Mouse (Mus musculus) neural tube, embryonic 12.5 days (tissue): ENCODE measurements around the gene Gadd45g. TPM values are rescaled to one million over a fixed set of nuclear protein-coding genes. Genes with fewer than 3 reads are reported as not detected.

Experiments used
- ATAC-seq: fragments of 200-750 bp; cut with Nextera tagmentation; 2 replicates; pipeline ENCODE4 v1.8.0; 2017; ENCODE audit warnings: low read depth, mild to moderate bottlenecking, moderate TSS enrichment, moderate library complexity; ENCODE audit not compliant: low FRiP score
- H3K27ac ChIP-seq: fragments of 300-500 bp; sonication (generic); 2 replicates; pipeline ENCODE4 v1.5.1; 2016
- H3K27me3 ChIP-seq: fragments of 300-500 bp; sonication (generic); replicated peaks from 2 replicates; pipeline ENCODE4 v1.6.1; 2016; ENCODE audit warnings: mild to moderate bottlenecking
- H3K36me3 ChIP-seq: fragments of 300-500 bp; sonication (generic); 2 replicates; pipeline ENCODE4 v1.6.1; 2016; ENCODE audit warnings: mild to moderate bottlenecking
- H3K4me1 ChIP-seq: fragments of 300-500 bp; sonication (generic); 2 replicates; pipeline ENCODE4 v1.6.1; 2016
- H3K4me2 ChIP-seq: fragments of 300-500 bp; sonication (generic); replicated peaks from 2 replicates; pipeline ENCODE4 v1.6.1; 2016; ENCODE audit warnings: mild to moderate bottlenecking
- H3K4me3 ChIP-seq: fragments of 300-500 bp; sonication (generic); 2 replicates; pipeline ENCODE4 v1.5.1; 2016
- H3K9ac ChIP-seq: fragments of 300-500 bp; sonication (generic); 2 replicates; pipeline ENCODE4 v1.6.1; 2016; ENCODE audit warnings: mild to moderate bottlenecking
- H3K9me3 ChIP-seq: fragments of 300-500 bp; sonication (generic); 2 replicates; pipeline ENCODE4 v1.6.1; 2016; ENCODE audit warnings: mild to moderate bottlenecking
- WGBS: fragments of 180-500 bp; shearing (Covaris S2); methylation state at CpG from one replicate; pipeline ENCODE4 v1.1.7; 2016; 5-methylcytosine and 5-hydroxymethylcytosine counted together
- polyA plus RNA-seq: library from polyadenylated mRNA; unstranded; fragments of >200 nt; fragmentation: Nextera tagmentation; extraction: Ambion mirVana; gene quantifications from 2 replicates; pipeline ENCODE4 v1.2.1, GENCODE M21; 2016

Gene Gadd45g
- polyA plus RNA-seq, 1 experiment from 2014 or later: 261 TPM

- 0 out of 2 replicates have a peak, but pooled peaks cover 10% of the 10 kb centered on the region for H3K27me3 ChIP-seq
- no peak overlapping the region for H3K9ac ChIP-seq
- WGBS: 77% methylated on average over 1 of the region's 1 CpGs
- no peak overlapping the region for H3K4me3 ChIP-seq
- peaks cover 5% of the 10 kb centered on the region; the same call in 1 of the 2 replicates for H3K4me1 ChIP-seq
- no peak overlapping the region for H3K27ac ChIP-seq
- no peak overlapping the region for H3K4me2 ChIP-seq
- ATAC-seq: no peak
- H3K9me3 ChIP-seq: no peaks in the 10 kb centered on the region
- no peaks in the 10 kb centered on the region for H3K36me3 ChIP-seq
Observed at GRCm38 (mm10) chr13:51862750-51863149, 16.3 kb downstream of the Gadd45g start.

- 0 out of 2 replicates have a peak, but pooled peaks cover 2% of the 10 kb centered on the region for H3K27me3 ChIP-seq
- H3K9ac ChIP-seq: no peak overlapping the region
- H3K36me3 ChIP-seq: no peaks in the 10 kb centered on the region
- no peak overlapping the region for H3K27ac ChIP-seq
- H3K4me3 ChIP-seq: no peak overlapping the region
- peaks cover 9% of the 10 kb centered on the region; the same call in 1 of the 2 replicates for H3K4me1 ChIP-seq
- no peak for ATAC-seq
- H3K9me3 ChIP-seq: no peaks in the 10 kb centered on the region
- 74% methylated on average over 11 of the region's 11 CpGs for WGBS
- H3K4me2 ChIP-seq: no peak overlapping the region
Observed at GRCm38 (mm10) chr13:51866151-51866659, 19.7 kb downstream of the Gadd45g start.

- H3K9me3 ChIP-seq: no peaks in the 10 kb centered on the region
Observed at GRCm38 (mm10) chr13:51868491-51869128, 22.1 kb downstream of the Gadd45g start.

GRCm38 (mm10) chr13:51869129-51869491 is 22.6 kb downstream of the Gadd45g start:
- ATAC-seq: no peak
- no peak overlapping the region for H3K9ac ChIP-seq

More at GRCm38 (mm10) chr13:51868491-51869128, 22.1 kb downstream of the Gadd45g start:
- Histone ChIP-seq H3K27me3 (0 out of 2 replicates have a peak, but pooled peaks cover 2% of the 10 kb centered on the region), H3K4me1 (peaks cover 9% of the 10 kb centered on the region; the same call in 1 of the 2 replicates), H3K4me2 (no peak overlapping the region), H3K4me3 (no peak overlapping the region), H3K27ac (no peak overlapping the region), H3K9ac (no peak overlapping the region), H3K36me3 (no peaks in the 10 kb centered on the region)
- ATAC-seq: no peak
- WGBS: 58% methylated on average over 12 of the region's 12 CpGs

GRCm38 (mm10) chr13:51871148-51871547 is 24.7 kb downstream of the Gadd45g start:
- H3K27me3 ChIP-seq: no peaks in the 10 kb centered on the region
- no peak overlapping the region for H3K27ac ChIP-seq
- H3K4me2 ChIP-seq: no peak overlapping the region
- H3K4me3 ChIP-seq: no peak overlapping the region
- no peaks in the 10 kb centered on the region for H3K36me3 ChIP-seq
- H3K4me1 ChIP-seq: peaks cover 9% of the 10 kb centered on the region; the same call in 1 of the 2 replicates
- ATAC-seq: no peak
- whole genome bisulfite sequencing: 93% methylated on average over 4 of the region's 4 CpGs
- no peak overlapping the region for H3K9ac ChIP-seq
- no peaks in the 10 kb centered on the region for H3K9me3 ChIP-seq

More at GRCm38 (mm10) chr13:51869129-51869491, 22.6 kb downstream of the Gadd45g start:
- Histone ChIP-seq H3K4me1 (peaks cover 9% of the 10 kb centered on the region; the same call in 1 of the 2 replicates), H3K4me2 (no peak overlapping the region), H3K27me3 (0 out of 2 replicates have a peak, but pooled peaks cover 2% of the 10 kb centered on the region), H3K36me3 (no peaks in the 10 kb centered on the region), H3K9me3 (no peaks in the 10 kb centered on the region), H3K4me3 (no peak overlapping the region), H3K27ac (no peak overlapping the region)
- WGBS: 79% methylated on average over 9 of the region's 9 CpGs

- no peak for ATAC-seq
- Histone ChIP-seq H3K36me3 (no peaks in the 10 kb centered on the region), H3K4me3 (no peak overlapping the region), H3K27me3 (no peaks in the 10 kb centered on the region), H3K9ac (no peak overlapping the region), H3K4me2 (no peak overlapping the region), H3K4me1 (0 out of 2 replicates have a peak, but pooled peaks cover 5% of the 10 kb centered on the region), H3K9me3 (no peaks in the 10 kb centered on the region), H3K27ac (no peak overlapping the region)
- 87% methylated on average over 9 of the region's 9 CpGs for WGBS
Observed at GRCm38 (mm10) chr13:51872252-51872962, 25.9 kb downstream of the Gadd45g start.

GRCm38 (mm10) chr13:51872963-51873514 is 26.6 kb downstream of the Gadd45g start:
- H3K4me2 ChIP-seq: no peak overlapping the region
- H3K4me1 ChIP-seq: 0 out of 2 replicates have a peak, but pooled peaks cover 5% of the 10 kb centered on the region
- H3K36me3 ChIP-seq: no peaks in the 10 kb centered on the region
- no peak for ATAC-seq
- no peak overlapping the region for H3K27ac ChIP-seq
- WGBS: 82% methylated on average over 9 of the region's 9 CpGs
- H3K4me3 ChIP-seq: no peak overlapping the region
- H3K9ac ChIP-seq: no peak overlapping the region
- no peaks in the 10 kb centered on the region for H3K9me3 ChIP-seq
- no peaks in the 10 kb centered on the region for H3K27me3 ChIP-seq

- Histone ChIP-seq H3K27me3 (no peaks in the 10 kb centered on the region), H3K9ac (no peak overlapping the region), H3K4me3 (no peak overlapping the region), H3K4me1 (no peaks in the 10 kb centered on the region), H3K36me3 (no peaks in the 10 kb centered on the region), H3K9me3 (no peaks in the 10 kb centered on the region), H3K27ac (no peak overlapping the region), H3K4me2 (no peak overlapping the region)
- 79% methylated on average over 5 of the region's 5 CpGs for WGBS
- ATAC-seq: no peak
Observed at GRCm38 (mm10) chr13:51873786-51874185, 27.3 kb downstream of the Gadd45g start.

- WGBS: 74% methylated on average over 12 of the region's 12 CpGs
- Histone ChIP-seq H3K27me3 (no peaks in the 10 kb centered on the region), H3K9me3 (no peaks in the 10 kb centered on the region), H3K4me3 (no peak overlapping the region), H3K9ac (no peak overlapping the region), H3K36me3 (no peaks in the 10 kb centered on the region), H3K4me1 (no peaks in the 10 kb centered on the region), H3K27ac (no peak overlapping the region), H3K4me2 (no peak overlapping the region)
- no peak for ATAC-seq
Observed at GRCm38 (mm10) chr13:51876131-51876530, 29.7 kb downstream of the Gadd45g start.

- 49% methylated on average over 8 of the region's 8 CpGs for WGBS
- no peak for ATAC-seq
- Histone ChIP-seq H3K9ac (no peak overlapping the region), H3K27ac (no peak overlapping the region), H3K4me3 (no peak overlapping the region), H3K36me3 (no peaks in the 10 kb centered on the region), H3K4me1 (peaks cover 8% of the 10 kb centered on the region; the same call in 1 of the 2 replicates), H3K27me3 (no peaks in the 10 kb centered on the region), H3K4me2 (no peak overlapping the region), H3K9me3 (no peaks in the 10 kb centered on the region)
Observed at GRCm38 (mm10) chr13:51878806-51879205, 32.3 kb downstream of the Gadd45g start.

- no peak overlapping the region for H3K4me3 ChIP-seq
- H3K27ac ChIP-seq: no peak overlapping the region
- no peak overlapping the region for H3K4me2 ChIP-seq
- ATAC-seq: no peak
- no peak overlapping the region for H3K9ac ChIP-seq
- H3K27me3 ChIP-seq: no peaks in the 10 kb centered on the region
- H3K4me1 ChIP-seq: peaks cover 13% of the 10 kb centered on the region; the same call in 1 of the 2 replicates
- WGBS: 88% methylated on average over 3 of the region's 3 CpGs
- no peaks in the 10 kb centered on the region for H3K9me3 ChIP-seq
- no peaks in the 10 kb centered on the region for H3K36me3 ChIP-seq
Observed at GRCm38 (mm10) chr13:51879571-51879970, 33.1 kb downstream of the Gadd45g start.

GRCm38 (mm10) chr13:51880019-51880418 is 33.5 kb downstream of the Gadd45g start:
- Histone ChIP-seq H3K4me2 (no peak overlapping the region), H3K27me3 (no peaks in the 10 kb centered on the region), H3K9ac (no peak overlapping the region), H3K4me1 (peaks cover 13% of the 10 kb centered on the region; the same call in 1 of the 2 replicates), H3K4me3 (no peak overlapping the region), H3K36me3 (no peaks in the 10 kb centered on the region), H3K27ac (no peak overlapping the region), H3K9me3 (no peaks in the 10 kb centered on the region)
- 85% methylated on average over 4 of the region's 4 CpGs for WGBS
- ATAC-seq: no peak
